Mouse (Mus musculus): ENCODE measurements around the gene Tbc1d19. TPM values are rescaled to one million over a fixed set of nuclear protein-coding genes. Genes with fewer than 3 reads are reported as not detected.

Gene Tbc1d19
- polyA plus RNA-seq, 1 experiment from 2014 or later: 15.9 TPM

- whole genome bisulfite sequencing: 73% methylated on average over 4 of the region's 4 CpGs
- no peak overlapping the region for H3K4me2 ChIP-seq
- peak; percentile 51; the same call in 1 of the 2 replicates for ATAC-seq (replicated peaks; ENCODE audit: low FRiP score)
- H3K4me1 ChIP-seq (replicated peaks; ENCODE audit: control insufficient read depth, insufficient read depth, low read length): no peaks in the 10 kb centered on the region
- no peak overlapping the region for H3K4me3 ChIP-seq (ENCODE audit: low read depth, low read length)
- no peaks in the 10 kb centered on the region for H3K27me3 ChIP-seq (replicated peaks; ENCODE audit: control insufficient read depth, insufficient read depth, low read length)
- H3K36me3 ChIP-seq (ENCODE audit: control insufficient read depth, insufficient read depth, low read length): no peaks in the 10 kb centered on the region
- H3K9me3 ChIP-seq (ENCODE audit: control insufficient read depth, low read length): no peaks in the 10 kb centered on the region
- H3K9ac ChIP-seq (ENCODE audit: low read depth, low read length): no peak overlapping the region
- DNase-seq (ENCODE audit: low spot score): no peak
- no peak overlapping the region for H3K27ac ChIP-seq (ENCODE audit: low read depth, low read length)
These were observed 127.8 kb downstream of the Tbc1d19 start for GRCm38 (mm10) chr5:53937187-53937586.

GRCm38 (mm10) chr5:53939026-53939425 lies 129.6 kb downstream of the Tbc1d19 start:
- no peak for DNase-seq (ENCODE audit: low spot score)
- H3K4me3 ChIP-seq (ENCODE audit: low read depth, low read length): no peak overlapping the region

GRCm38 (mm10) chr5:53941322-53942024 lies 132.1 kb downstream of the Tbc1d19 start:
- DNase-seq (ENCODE audit: low spot score): no peak
- H3K9me3 ChIP-seq (ENCODE audit: control insufficient read depth, low read length): no peaks in the 10 kb centered on the region
- H3K9ac ChIP-seq (ENCODE audit: low read depth, low read length): no peak overlapping the region
- no peak overlapping the region for H3K4me2 ChIP-seq
- no peaks in the 10 kb centered on the region for H3K27me3 ChIP-seq (replicated peaks; ENCODE audit: control insufficient read depth, insufficient read depth, low read length)
- H3K4me3 ChIP-seq (ENCODE audit: low read depth, low read length): no peak overlapping the region
- no peak for ATAC-seq (replicated peaks; ENCODE audit: low FRiP score)
- 67% methylated on average over 11 of the region's 11 CpGs for WGBS
- H3K4me1 ChIP-seq (replicated peaks; ENCODE audit: control insufficient read depth, insufficient read depth, low read length): no peaks in the 10 kb centered on the region
- H3K27ac ChIP-seq (ENCODE audit: low read depth, low read length): no peak overlapping the region
- H3K36me3 ChIP-seq (ENCODE audit: control insufficient read depth, insufficient read depth, low read length): no peaks in the 10 kb centered on the region

More at GRCm38 (mm10) chr5:53939026-53939425, 129.6 kb downstream of the Tbc1d19 start:
- Histone ChIP-seq H3K36me3 (ENCODE audit: control insufficient read depth, insufficient read depth, low read length) (no peaks in the 10 kb centered on the region), H3K9ac (ENCODE audit: low read depth, low read length) (no peak overlapping the region), H3K27me3 (replicated peaks; ENCODE audit: control insufficient read depth, insufficient read depth, low read length) (no peaks in the 10 kb centered on the region), H3K9me3 (ENCODE audit: control insufficient read depth, low read length) (no peaks in the 10 kb centered on the region), H3K4me1 (replicated peaks; ENCODE audit: control insufficient read depth, insufficient read depth, low read length) (no peaks in the 10 kb centered on the region), H3K27ac (ENCODE audit: low read depth, low read length) (no peak overlapping the region), H3K4me2 (no peak overlapping the region)
- ATAC-seq (replicated peaks; ENCODE audit: low FRiP score): no peak
- 85% methylated on average over 7 of the region's 7 CpGs for WGBS

GRCm38 (mm10) chr5:53942332-53942731 lies 132.9 kb downstream of the Tbc1d19 start:
- WGBS: 61% methylated on average over 4 of the region's 4 CpGs
- DNase-seq (ENCODE audit: low spot score) (no peak), ATAC-seq (replicated peaks; ENCODE audit: low FRiP score) (no peak)
- Histone ChIP-seq H3K9ac (ENCODE audit: low read depth, low read length) (no peak overlapping the region), H3K27ac (ENCODE audit: low read depth, low read length) (no peak overlapping the region), H3K4me2 (no peak overlapping the region), H3K36me3 (ENCODE audit: control insufficient read depth, insufficient read depth, low read length) (no peaks in the 10 kb centered on the region), H3K4me1 (replicated peaks; ENCODE audit: control insufficient read depth, insufficient read depth, low read length) (no peaks in the 10 kb centered on the region), H3K9me3 (ENCODE audit: control insufficient read depth, low read length) (no peaks in the 10 kb centered on the region), H3K4me3 (ENCODE audit: low read depth, low read length) (no peak overlapping the region), H3K27me3 (replicated peaks; ENCODE audit: control insufficient read depth, insufficient read depth, low read length) (no peaks in the 10 kb centered on the region)

- ATAC-seq (replicated peaks; ENCODE audit: low FRiP score): no peak
- H3K36me3 ChIP-seq (ENCODE audit: control insufficient read depth, insufficient read depth, low read length): no peaks in the 10 kb centered on the region
- no peak overlapping the region for H3K9ac ChIP-seq (ENCODE audit: low read depth, low read length)
- H3K4me2 ChIP-seq: no peak overlapping the region
- H3K9me3 ChIP-seq (ENCODE audit: control insufficient read depth, low read length): no peaks in the 10 kb centered on the region
- H3K27ac ChIP-seq (ENCODE audit: low read depth, low read length): no peak overlapping the region
- H3K4me1 ChIP-seq (replicated peaks; ENCODE audit: control insufficient read depth, insufficient read depth, low read length): no peaks in the 10 kb centered on the region; the same call in 1 of the 2 replicates
- WGBS: 66% methylated on average over 11 of the region's 11 CpGs
- DNase-seq (ENCODE audit: low spot score): no peak
- no peaks in the 10 kb centered on the region for H3K27me3 ChIP-seq (replicated peaks; ENCODE audit: control insufficient read depth, insufficient read depth, low read length)
- H3K4me3 ChIP-seq (ENCODE audit: low read depth, low read length): no peak overlapping the region
These were observed 134.0 kb downstream of the Tbc1d19 start for GRCm38 (mm10) chr5:53943321-53943857.

- 76% methylated on average over 8 of the region's 8 CpGs for WGBS
- no peak overlapping the region for H3K4me2 ChIP-seq
- no peak overlapping the region for H3K27ac ChIP-seq (ENCODE audit: low read depth, low read length)
- ATAC-seq (replicated peaks; ENCODE audit: low FRiP score) (no peak), DNase-seq (ENCODE audit: low spot score) (no peak)
- no peaks in the 10 kb centered on the region; the same call in 1 of the 2 replicates for H3K4me1 ChIP-seq (replicated peaks; ENCODE audit: control insufficient read depth, insufficient read depth, low read length)
- no peaks in the 10 kb centered on the region for H3K27me3 ChIP-seq (replicated peaks; ENCODE audit: control insufficient read depth, insufficient read depth, low read length)
- H3K9ac ChIP-seq (ENCODE audit: low read depth, low read length): no peak overlapping the region
- no peaks in the 10 kb centered on the region for H3K36me3 ChIP-seq (ENCODE audit: control insufficient read depth, insufficient read depth, low read length)
- no peak overlapping the region for H3K4me3 ChIP-seq (ENCODE audit: low read depth, low read length)
- H3K9me3 ChIP-seq (ENCODE audit: control insufficient read depth, low read length): no peaks in the 10 kb centered on the region
These were observed 137.3 kb downstream of the Tbc1d19 start for GRCm38 (mm10) chr5:53946747-53947146.

- no peak for ATAC-seq (replicated peaks; ENCODE audit: low FRiP score)
- H3K9me3 ChIP-seq (ENCODE audit: control insufficient read depth, low read length): no peaks in the 10 kb centered on the region
- no peak overlapping the region for H3K9ac ChIP-seq (ENCODE audit: low read depth, low read length)
These were observed 138.3 kb downstream of the Tbc1d19 start for GRCm38 (mm10) chr5:53947549-53948183.

GRCm38 (mm10) chr5:53948606-53949266 lies 139.3 kb downstream of the Tbc1d19 start:
- Histone ChIP-seq H3K4me3 (ENCODE audit: low read depth, low read length) (no peak overlapping the region), H3K36me3 (ENCODE audit: control insufficient read depth, insufficient read depth, low read length) (no peaks in the 10 kb centered on the region), H3K4me2 (no peak overlapping the region), H3K27me3 (replicated peaks; ENCODE audit: control insufficient read depth, insufficient read depth, low read length) (no peaks in the 10 kb centered on the region), H3K27ac (ENCODE audit: low read depth, low read length) (no peak overlapping the region), H3K9me3 (ENCODE audit: control insufficient read depth, low read length) (no peaks in the 10 kb centered on the region), H3K9ac (ENCODE audit: low read depth, low read length) (no peak overlapping the region), H3K4me1 (replicated peaks; ENCODE audit: control insufficient read depth, insufficient read depth, low read length) (no peaks in the 10 kb centered on the region; the same call in 1 of the 2 replicates)
- ATAC-seq (replicated peaks; ENCODE audit: low FRiP score) (peak; percentile 15; the same call in 1 of the 2 replicates), DNase-seq (ENCODE audit: low spot score) (no peak)
- 49% methylated on average over 8 of the region's 8 CpGs for WGBS

More at GRCm38 (mm10) chr5:53947549-53948183, 138.3 kb downstream of the Tbc1d19 start:
- Histone ChIP-seq H3K4me1 (replicated peaks; ENCODE audit: control insufficient read depth, insufficient read depth, low read length) (no peaks in the 10 kb centered on the region; the same call in 1 of the 2 replicates), H3K27ac (ENCODE audit: low read depth, low read length) (no peak overlapping the region), H3K36me3 (ENCODE audit: control insufficient read depth, insufficient read depth, low read length) (no peaks in the 10 kb centered on the region), H3K27me3 (replicated peaks; ENCODE audit: control insufficient read depth, insufficient read depth, low read length) (no peaks in the 10 kb centered on the region), H3K4me2 (no peak overlapping the region), H3K4me3 (ENCODE audit: low read depth, low read length) (no peak overlapping the region)
- DNase-seq (ENCODE audit: low spot score): no peak
- WGBS: 66% methylated on average over 9 of the region's 9 CpGs
